Mouse (Mus musculus): Measurements from ENCODE around the gene Atf7.

Atf7 gene

GRCm38 (mm10) chr15:102552599-102552998 lies 72.7 kb downstream of the Atf7 start:
- DNase-seq (ENCODE audit: inconsistent age in 2 of 2, low spot score in 1 of 2): no peak

GRCm38 (mm10) chr15:102547478-102547877 lies 77.8 kb downstream of the Atf7 start:
- peak in 1 of 2 experiments; percentile 51 for DNase-seq (ENCODE audit: inconsistent age in 2 of 2, low spot score in 1 of 2)

- DNase-seq (ENCODE audit: inconsistent age in 2 of 2, low spot score in 1 of 2): peak; percentile 61 to 75
These were observed 78.4 kb downstream of the Atf7 start for GRCm38 (mm10) chr15:102546677-102547427.

- DNase-seq (ENCODE audit: inconsistent age in 2 of 2, low spot score in 1 of 2): no peak
These were observed 79.0 kb downstream of the Atf7 start for GRCm38 (mm10) chr15:102546246-102546645.

GRCm38 (mm10) chr15:102544801-102545200 lies 80.5 kb downstream of the Atf7 start:
- DNase-seq (ENCODE audit: inconsistent age in 2 of 2, low spot score in 1 of 2): no peak

- no peak for DNase-seq (ENCODE audit: inconsistent age in 2 of 2, low spot score in 1 of 2)
These were observed 91.3 kb downstream of the Atf7 start for GRCm38 (mm10) chr15:102533926-102534325.

- no peak for DNase-seq (ENCODE audit: inconsistent age in 2 of 2, low spot score in 1 of 2)
These were observed 93.0 kb downstream of the Atf7 start for GRCm38 (mm10) chr15:102532106-102532900.

- DNase-seq (ENCODE audit: inconsistent age in 2 of 2, low spot score in 1 of 2): no peak
These were observed 93.7 kb downstream of the Atf7 start for GRCm38 (mm10) chr15:102531586-102531985.

GRCm38 (mm10) chr15:102530566-102530965 lies 94.7 kb downstream of the Atf7 start:
- no peak for DNase-seq (ENCODE audit: inconsistent age in 2 of 2, low spot score in 1 of 2)

GRCm38 (mm10) chr15:102528396-102528795 lies 96.9 kb downstream of the Atf7 start:
- DNase-seq (ENCODE audit: inconsistent age in 2 of 2, low spot score in 1 of 2): peak in 1 of 2 experiments; percentile 18

GRCm38 (mm10) chr15:102527936-102528335 lies 97.3 kb downstream of the Atf7 start:
- peak in 1 of 2 experiments; percentile 42 for DNase-seq (ENCODE audit: inconsistent age in 2 of 2, low spot score in 1 of 2)

- no peak for DNase-seq (ENCODE audit: inconsistent age in 2 of 2, low spot score in 1 of 2)
These were observed 98.9 kb downstream of the Atf7 start for GRCm38 (mm10) chr15:102526111-102527002.

GRCm38 (mm10) chr15:102524892-102525485 lies 100.3 kb downstream of the Atf7 start, which contains the start of gene Npff:
Gene Npff (minus strand): TSS chr15:102524942.
- peak; percentile 72 to 92 for DNase-seq (ENCODE audit: inconsistent age in 2 of 2, low spot score in 1 of 2)

- DNase-seq (ENCODE audit: inconsistent age in 2 of 2, low spot score in 1 of 2): peak in 1 of 2 experiments; percentile 30
These were observed 103.8 kb downstream of the Atf7 start for GRCm38 (mm10) chr15:102521480-102521879.

GRCm38 (mm10) chr15:102520416-102520815 lies 104.8 kb downstream of the Atf7 start:
- peak; percentile 27 to 63 for DNase-seq (ENCODE audit: inconsistent age in 2 of 2, low spot score in 1 of 2)

GRCm38 (mm10) chr15:102519211-102520141 lies 105.8 kb downstream of the Atf7 start:
- peak; percentile 5 to 71 for DNase-seq (ENCODE audit: inconsistent age in 2 of 2, low spot score in 1 of 2)

GRCm38 (mm10) chr15:102518859-102519201 lies 106.4 kb downstream of the Atf7 start:
- DNase-seq (ENCODE audit: inconsistent age in 2 of 2, low spot score in 1 of 2): no peak

- peak; percentile 100 for DNase-seq (ENCODE audit: inconsistent age in 2 of 2, low spot score in 1 of 2)
These were observed 107.0 kb downstream of the Atf7 start, which contains the start of gene Tarbp2 for GRCm38 (mm10) chr15:102517976-102518858. Gene Tarbp2 (plus strand): TSS chr15:102518192.

- no peak for DNase-seq (ENCODE audit: inconsistent age in 2 of 2, low spot score in 1 of 2)
These were observed 107.7 kb downstream of the Atf7 start for GRCm38 (mm10) chr15:102517631-102517975.

Data from adrenal gland, adult (tissue).